Mouse (Mus musculus): ENCODE data around the gene Zfp385b. TPM values are rescaled to one million over a fixed set of nuclear protein-coding genes. Genes with fewer than 3 reads are reported as not detected.

The Zfp385b gene
- total and polyA plus RNA-seq, 3 experiments = not detected

- Histone ChIP-seq H3K27me3 (replicated peaks) (no peaks in the 10 kb centered on the region), H3K36me3 (replicated peaks in 1 of 2; ENCODE audit: control insufficient read depth in 1 of 2, insufficient read depth in 1 of 2, low read length in 1 of 2) (no peaks in the 10 kb centered on the region), H3K9ac (ENCODE audit: insufficient read depth, low read depth) (no peak overlapping the region), H3K4me2 (ENCODE audit: insufficient read depth, low read depth, poor library complexity, severe bottlenecking) (no peak overlapping the region), H3K9me3 (replicated peaks; ENCODE audit: low read length) (peaks cover 74% of the 10 kb centered on the region), H3K4me1 (ENCODE audit: control insufficient read depth in 1 of 2, insufficient read depth in 2 of 2) (no peaks in the 10 kb centered on the region), H3K79me2 (replicated peaks; ENCODE audit: control insufficient read depth, extremely low read depth, insufficient read depth, poor library complexity, severe bottlenecking) (no peaks in the 10 kb centered on the region), H3K27ac (ENCODE audit: insufficient read depth, low read depth) (no peak overlapping the region), H3K4me3 (replicated peaks in 1 of 3; ENCODE audit: low read depth in 2 of 3, low read length in 2 of 3, poor library complexity in 1 of 3) (no peak overlapping the region)
- in situ Hi-C loops (cut with MboI; ENCODE audit: low pct_ligation_motif_present, low pct_unique_long_range_greater_than_20kb, low sequenced_read_pairs) = no loop called here
- TF ChIP-seq ELF1 (IDR thresholded peaks at IDR 0.05; ENCODE audit: low read depth, low read length) (no peak), ZC3H11A (IDR thresholded peaks at IDR 0.05; ENCODE audit: low read depth, low read length) (no peak), TCF12 (IDR thresholded peaks at IDR 0.05; ENCODE audit: low read depth, low read length) (no peak), IRF4 (IDR thresholded peaks at IDR 0.05; ENCODE audit: low read depth, low read length) (no peak), JUN (IDR thresholded peaks at IDR 0.05; ENCODE audit: insufficient read depth, low read depth, low read length) (no peak)
- dilution Hi-C loops (cut with MboI; ENCODE audit: extremely low pct_ligation_motif_present, extremely low pct_unique_long_range_greater_than_20kb, low sequenced_read_pairs) = no loop called here
- no peak for DNase-seq (ENCODE audit: extremely low read depth)
These were observed 341.9 kb downstream of the Zfp385b start for GRCm38 (mm10) chr2:77477536-77477935.

- no peak overlapping the region for H3K4me3 ChIP-seq (replicated peaks in 1 of 3; ENCODE audit: low read depth in 2 of 3, low read length in 2 of 3, poor library complexity in 1 of 3)
- in situ Hi-C loops (cut with MboI; ENCODE audit: low pct_ligation_motif_present, low pct_unique_long_range_greater_than_20kb, low sequenced_read_pairs) = no loop called here
These were observed 343.0 kb downstream of the Zfp385b start for GRCm38 (mm10) chr2:77476444-77476843.

GRCm38 (mm10) chr2:77472254-77472837, 347.1 kb downstream of the Zfp385b start:
- no peaks in the 10 kb centered on the region for H3K4me1 ChIP-seq (ENCODE audit: control insufficient read depth in 1 of 2, insufficient read depth in 2 of 2)
- dilution Hi-C loops (cut with MboI; ENCODE audit: extremely low pct_ligation_motif_present, extremely low pct_unique_long_range_greater_than_20kb, low sequenced_read_pairs) (no loop called here), in situ Hi-C loops (cut with MboI; ENCODE audit: low pct_ligation_motif_present, low pct_unique_long_range_greater_than_20kb, low sequenced_read_pairs) (no loop called here)
- no peaks in the 10 kb centered on the region for H3K36me3 ChIP-seq (replicated peaks in 1 of 2; ENCODE audit: control insufficient read depth in 1 of 2, insufficient read depth in 1 of 2, low read length in 1 of 2)
- TF ChIP-seq BHLHE40 (IDR thresholded peaks at IDR 0.05; ENCODE audit: low read depth, low read length) = no peak
- H3K79me2 ChIP-seq (replicated peaks; ENCODE audit: control insufficient read depth, extremely low read depth, insufficient read depth, poor library complexity, severe bottlenecking) = no peaks in the 10 kb centered on the region
- H3K4me2 ChIP-seq (ENCODE audit: insufficient read depth, low read depth, poor library complexity, severe bottlenecking) = no peak overlapping the region
- DNase-seq (ENCODE audit: extremely low read depth) = no peak
- H3K9me3 ChIP-seq (replicated peaks; ENCODE audit: low read length) = peaks cover 77% of the 10 kb centered on the region
- no peak overlapping the region for H3K9ac ChIP-seq (ENCODE audit: insufficient read depth, low read depth)
- H3K4me3 ChIP-seq (replicated peaks in 1 of 3; ENCODE audit: low read depth in 2 of 3, low read length in 2 of 3, poor library complexity in 1 of 3) = no peak overlapping the region
- no peaks in the 10 kb centered on the region for H3K27me3 ChIP-seq (replicated peaks)
- no peak overlapping the region for H3K27ac ChIP-seq (ENCODE audit: insufficient read depth, low read depth)

More at GRCm38 (mm10) chr2:77476444-77476843, 343.0 kb downstream of the Zfp385b start:
- Histone ChIP-seq H3K4me1 (ENCODE audit: control insufficient read depth in 1 of 2, insufficient read depth in 2 of 2) (no peaks in the 10 kb centered on the region), H3K9me3 (replicated peaks; ENCODE audit: low read length) (peaks cover 73% of the 10 kb centered on the region), H3K27ac (ENCODE audit: insufficient read depth, low read depth) (no peak overlapping the region), H3K9ac (ENCODE audit: insufficient read depth, low read depth) (no peak overlapping the region), H3K27me3 (replicated peaks) (no peaks in the 10 kb centered on the region), H3K79me2 (replicated peaks; ENCODE audit: control insufficient read depth, extremely low read depth, insufficient read depth, poor library complexity, severe bottlenecking) (no peaks in the 10 kb centered on the region), H3K36me3 (replicated peaks in 1 of 2; ENCODE audit: control insufficient read depth in 1 of 2, insufficient read depth in 1 of 2, low read length in 1 of 2) (no peaks in the 10 kb centered on the region), H3K4me2 (ENCODE audit: insufficient read depth, low read depth, poor library complexity, severe bottlenecking) (no peak overlapping the region)
- dilution Hi-C loops (cut with MboI; ENCODE audit: extremely low pct_ligation_motif_present, extremely low pct_unique_long_range_greater_than_20kb, low sequenced_read_pairs) = no loop called here
- DNase-seq (ENCODE audit: extremely low read depth) = no peak
- no peak for TF ChIP-seq ZMIZ1 (IDR thresholded peaks at IDR 0.05; ENCODE audit: low read depth, low read length)
- TF ChIP-seq MAFK (IDR thresholded peaks at IDR 0.05; ENCODE audit: insufficient replicate concordance, low read length) = no peak
- no peak for TF ChIP-seq RAD21 (IDR thresholded peaks at IDR 0.05; ENCODE audit: low read depth, low read length)
- TF ChIP-seq BHLHE40 (IDR thresholded peaks at IDR 0.05; ENCODE audit: low read depth, low read length) = no peak
- TF ChIP-seq MEF2A (IDR thresholded peaks at IDR 0.05; ENCODE audit: borderline replicate concordance, low read depth, low read length) = no peak
- TF ChIP-seq MXI1 (IDR thresholded peaks at IDR 0.05; ENCODE audit: low read depth, low read length) = no peak
- TF ChIP-seq TCF12 (IDR thresholded peaks at IDR 0.05; ENCODE audit: low read depth, low read length) = no peak
- TF ChIP-seq MAZ (IDR thresholded peaks at IDR 0.05; ENCODE audit: low read depth, low read length) = no peak
- no peak for TF ChIP-seq ELF1 (IDR thresholded peaks at IDR 0.05; ENCODE audit: low read depth, low read length)
- no peak for TF ChIP-seq EP300 (IDR thresholded peaks at IDR 0.05; ENCODE audit: low read length)
- no peak for TF ChIP-seq USF1 (IDR thresholded peaks at IDR 0.05; ENCODE audit: low read depth, low read length)
- TF ChIP-seq RCOR1 (conservative IDR thresholded peaks at IDR 0.05; ENCODE audit: low read depth, low read length) = no peak
- TF ChIP-seq ZC3H11A (IDR thresholded peaks at IDR 0.05; ENCODE audit: low read depth, low read length) = no peak
- no peak for TF ChIP-seq POLR2A (IDR thresholded peaks at IDR 0.05; ENCODE audit: low read depth, low read length)
- no peak for TF ChIP-seq ZNF384 (IDR thresholded peaks at IDR 0.05; ENCODE audit: low read depth, low read length)
- no peak for TF ChIP-seq NELFE (IDR thresholded peaks at IDR 0.05; ENCODE audit: low read depth, low read length)
- no peak for TF ChIP-seq POLR2AphosphoS2 (IDR thresholded peaks at IDR 0.05; ENCODE audit: low read depth, low read length)
- no peak for TF ChIP-seq CTCF (conservative IDR thresholded peaks at IDR 0.05 in 1 of 2, IDR thresholded peaks at IDR 0.05 in 1 of 2; ENCODE audit: low read depth in 2 of 2, low read length in 2 of 2)

All from CH12.LX (cell line).